Mouse (Mus musculus): Measurements from ENCODE around the gene Ccdc24.

The Ccdc24 gene

DNA sequence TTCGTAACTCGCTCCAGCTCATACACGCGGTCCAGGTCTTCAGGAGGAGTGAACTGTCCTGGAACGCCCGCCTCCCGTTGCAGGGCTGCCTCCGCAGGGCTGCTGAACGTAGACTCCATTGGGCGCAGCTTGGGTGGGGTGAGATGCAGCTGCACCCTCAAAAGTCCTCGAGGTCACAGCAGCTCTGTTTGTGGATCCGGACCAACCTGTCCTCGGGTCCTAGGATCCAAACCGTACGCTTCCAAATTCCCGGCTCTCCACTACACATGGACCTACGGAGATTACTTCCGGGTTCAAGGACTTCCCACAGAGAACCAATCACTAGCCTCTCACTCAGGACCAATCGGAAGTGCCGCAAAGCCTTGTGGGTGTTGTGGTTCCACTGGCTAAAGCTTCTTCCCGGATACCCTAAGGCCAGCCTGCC, 19.4 kb upstream of the Ccdc24 start, which contains the start of gene Dph2:
Dph2 (minus strand) TSS at position 295 of the 424 bp plus-strand sequence.
- DNase-seq (ENCODE audit: low spot score in 2 of 2): peak; percentile 87 to 90

DNA sequence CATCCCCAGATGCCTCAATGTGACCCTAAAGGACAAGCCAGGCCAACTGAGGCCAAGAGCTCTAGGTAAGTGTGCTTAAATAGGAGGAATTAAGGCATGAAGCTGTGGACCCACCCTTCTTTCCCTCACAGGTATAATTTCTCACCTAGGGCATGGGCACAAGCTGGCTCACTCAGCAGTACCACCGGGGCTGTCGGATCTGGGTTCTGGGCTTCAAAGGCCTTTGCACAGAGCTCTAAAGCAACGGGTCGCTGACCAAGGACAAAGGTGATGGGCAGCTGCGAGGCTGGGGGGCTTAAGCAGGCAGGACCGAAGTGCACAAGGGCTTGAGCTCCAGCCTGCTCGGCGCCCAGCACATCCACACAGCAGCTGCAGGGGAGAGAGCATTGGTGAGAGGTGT, 18.4 kb upstream of the Ccdc24 start:
- DNase-seq (ENCODE audit: low spot score in 2 of 2): no peak

DNA sequence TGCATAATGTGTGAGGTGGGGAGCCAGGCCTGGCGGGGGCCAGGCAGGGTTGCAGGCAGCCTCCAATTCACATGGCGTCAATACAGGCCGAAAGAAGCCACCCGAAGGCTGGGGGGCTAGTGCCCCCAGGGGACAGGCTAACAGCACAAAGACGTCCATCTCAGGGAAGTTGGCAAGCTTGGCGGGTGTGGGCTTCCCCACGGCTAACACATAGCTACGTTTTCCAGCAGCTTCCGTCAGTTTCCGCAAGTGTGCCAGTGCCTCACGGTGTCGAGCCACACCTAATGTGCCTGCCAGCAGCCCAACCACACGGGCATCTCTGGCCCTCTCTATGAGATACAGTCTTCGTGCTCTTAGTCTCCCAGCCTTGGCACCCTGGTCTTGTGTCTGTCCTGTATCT, 17.7 kb upstream of the Ccdc24 start:
- DNase-seq (ENCODE audit: low spot score in 2 of 2): no peak

DNA sequence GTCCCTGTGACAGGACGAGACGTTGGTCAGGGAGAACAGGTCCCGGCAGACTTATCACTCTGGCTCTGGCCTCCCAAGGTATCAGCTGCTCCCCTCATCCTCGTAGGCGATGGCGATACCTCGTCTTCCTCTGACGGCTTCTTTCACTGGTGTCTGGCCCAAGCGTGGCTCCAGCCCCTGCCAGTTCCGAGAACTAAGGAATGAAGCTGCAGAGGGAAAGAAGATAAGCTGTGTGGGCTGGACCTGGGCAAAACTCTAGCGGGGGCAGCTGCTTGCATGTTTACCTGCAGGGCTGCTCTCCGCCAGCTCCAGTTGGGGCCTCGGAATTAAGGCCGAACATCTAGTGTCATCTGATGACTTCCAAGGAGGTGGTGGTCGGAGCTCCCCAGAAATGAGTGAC, 17.1 kb upstream of the Ccdc24 start:
- no peak for DNase-seq (ENCODE audit: low spot score in 2 of 2)

DNA sequence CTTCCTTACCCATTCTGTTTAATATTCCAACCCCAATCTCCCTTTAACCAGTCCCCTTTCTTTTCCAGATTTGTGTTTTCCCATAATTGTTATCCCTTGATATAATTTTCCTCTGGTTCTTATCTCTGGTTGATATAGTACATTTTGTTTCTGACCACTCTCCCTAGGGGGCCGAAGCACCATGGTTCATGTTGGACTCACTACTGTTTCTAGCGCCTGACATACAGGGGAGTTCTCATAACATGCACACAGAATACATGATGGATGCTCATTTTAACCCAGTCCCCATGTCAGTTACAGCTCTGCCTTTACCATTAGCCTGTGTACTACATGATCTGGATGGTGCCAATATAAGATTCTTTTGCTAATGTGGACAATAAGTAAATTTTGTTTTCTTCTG, 15.6 kb upstream of the Ccdc24 start:
- no peak for DNase-seq (ENCODE audit: low spot score in 2 of 2)

DNA sequence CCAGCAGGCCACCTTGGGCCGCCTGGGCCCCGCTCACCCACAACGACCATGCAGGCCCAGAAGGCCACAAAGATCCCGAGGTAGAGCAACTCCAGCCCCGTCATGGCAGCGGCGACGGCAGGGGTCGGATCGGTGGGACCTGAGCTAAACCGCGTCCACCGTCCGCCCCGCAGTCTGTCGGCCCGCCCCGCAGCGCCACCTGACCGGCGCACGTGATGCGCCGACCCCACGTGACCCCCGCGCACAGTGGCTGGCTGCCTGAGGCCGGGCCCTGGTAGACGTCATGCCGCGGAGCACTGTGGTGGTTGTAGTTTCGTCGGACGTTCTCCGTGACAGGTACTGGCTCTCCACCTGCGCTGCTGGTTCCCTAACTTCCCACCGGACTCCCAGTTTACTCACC, 14.8 kb upstream of the Ccdc24 start, which contains the start of gene Atp6v0b:
Atp6v0b (minus strand) TSS at position 201 of the 400 bp plus-strand sequence.
- DNase-seq (ENCODE audit: low spot score in 2 of 2): peak; percentile 93

DNA sequence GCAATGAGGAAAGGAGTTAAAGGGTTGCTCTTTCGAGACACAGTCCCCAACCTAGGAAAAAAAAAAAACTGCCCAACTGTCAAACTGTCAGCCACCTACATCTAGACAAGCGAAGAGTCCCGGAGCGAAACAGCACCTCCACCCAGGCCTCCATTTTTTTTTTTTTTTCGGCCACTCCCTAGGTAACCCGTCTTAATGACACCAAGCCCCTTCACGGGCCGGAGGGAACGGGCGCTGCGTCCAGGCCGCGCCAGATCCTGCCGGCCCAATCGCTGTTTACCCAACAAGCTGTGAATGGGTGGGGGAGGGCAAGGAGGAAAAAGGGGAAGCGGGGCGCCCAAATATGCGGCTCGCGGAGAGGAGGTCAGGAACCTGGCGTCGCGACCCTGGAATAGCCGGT, 14.3 kb upstream of the Ccdc24 start:
- no peak for DNase-seq (ENCODE audit: low spot score in 2 of 2)

DNA sequence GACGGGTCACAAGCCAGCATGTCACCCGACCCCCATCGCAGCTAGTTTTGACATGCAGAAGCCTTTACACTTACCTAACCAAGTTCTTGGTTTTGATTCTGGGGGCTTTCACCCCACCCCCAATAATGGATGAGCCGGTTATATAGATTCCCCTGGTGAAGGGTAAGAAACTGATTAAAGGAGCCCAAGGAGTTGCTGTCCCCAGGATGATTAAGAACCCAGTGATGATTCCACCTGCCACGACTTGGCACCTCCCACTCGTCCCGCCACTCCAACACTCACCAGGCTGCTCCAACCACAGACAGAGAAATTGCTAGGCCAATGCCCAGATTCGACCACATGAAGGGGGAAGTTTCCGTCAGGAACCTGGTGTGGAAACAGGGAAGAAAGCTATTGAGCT, 13.6 kb upstream of the Ccdc24 start:
- DNase-seq (ENCODE audit: low spot score in 2 of 2): no peak

DNA sequence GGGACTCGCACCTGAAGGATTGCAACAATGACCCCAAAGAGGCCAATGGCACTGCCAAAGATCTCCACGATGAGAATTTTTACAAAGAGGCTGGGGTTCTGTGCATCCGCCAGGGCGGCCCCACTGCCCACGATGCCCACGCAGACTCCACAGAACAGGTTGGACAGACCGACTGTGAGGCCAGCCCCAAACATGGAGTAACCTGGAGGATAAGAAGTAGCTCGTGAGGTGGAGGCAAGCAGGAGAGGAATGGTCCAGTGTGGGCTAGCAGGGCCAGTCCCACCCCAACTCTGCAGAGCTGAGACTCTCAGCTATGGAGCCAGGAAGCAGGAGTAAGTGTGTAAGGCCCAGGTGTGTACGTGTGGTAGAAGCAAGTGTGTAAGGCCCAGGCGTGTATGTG, 12.7 kb upstream of the Ccdc24 start:
- DNase-seq (ENCODE audit: low spot score in 2 of 2): no peak

DNA sequence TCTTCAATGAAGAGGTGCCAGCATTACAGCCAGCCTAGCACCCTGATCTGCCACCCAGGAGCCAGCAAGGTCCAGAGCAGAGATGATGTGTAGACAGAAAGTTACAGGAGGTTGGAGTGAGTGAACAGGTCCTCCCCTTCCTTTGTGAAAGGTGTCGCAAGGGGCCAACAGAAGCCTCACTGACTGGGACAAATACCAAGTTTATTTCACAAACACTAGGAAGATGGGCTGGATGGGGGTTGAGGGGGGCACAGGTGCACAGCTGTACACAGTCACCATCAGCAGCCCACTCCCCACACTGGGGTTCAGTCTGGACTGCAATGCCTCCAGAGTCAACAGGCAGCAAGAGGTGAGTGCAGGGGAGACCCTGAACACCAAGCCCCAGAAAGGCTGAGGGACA, 11.8 kb upstream of the Ccdc24 start:
- DNase-seq (ENCODE audit: low spot score in 2 of 2): no peak

DNA sequence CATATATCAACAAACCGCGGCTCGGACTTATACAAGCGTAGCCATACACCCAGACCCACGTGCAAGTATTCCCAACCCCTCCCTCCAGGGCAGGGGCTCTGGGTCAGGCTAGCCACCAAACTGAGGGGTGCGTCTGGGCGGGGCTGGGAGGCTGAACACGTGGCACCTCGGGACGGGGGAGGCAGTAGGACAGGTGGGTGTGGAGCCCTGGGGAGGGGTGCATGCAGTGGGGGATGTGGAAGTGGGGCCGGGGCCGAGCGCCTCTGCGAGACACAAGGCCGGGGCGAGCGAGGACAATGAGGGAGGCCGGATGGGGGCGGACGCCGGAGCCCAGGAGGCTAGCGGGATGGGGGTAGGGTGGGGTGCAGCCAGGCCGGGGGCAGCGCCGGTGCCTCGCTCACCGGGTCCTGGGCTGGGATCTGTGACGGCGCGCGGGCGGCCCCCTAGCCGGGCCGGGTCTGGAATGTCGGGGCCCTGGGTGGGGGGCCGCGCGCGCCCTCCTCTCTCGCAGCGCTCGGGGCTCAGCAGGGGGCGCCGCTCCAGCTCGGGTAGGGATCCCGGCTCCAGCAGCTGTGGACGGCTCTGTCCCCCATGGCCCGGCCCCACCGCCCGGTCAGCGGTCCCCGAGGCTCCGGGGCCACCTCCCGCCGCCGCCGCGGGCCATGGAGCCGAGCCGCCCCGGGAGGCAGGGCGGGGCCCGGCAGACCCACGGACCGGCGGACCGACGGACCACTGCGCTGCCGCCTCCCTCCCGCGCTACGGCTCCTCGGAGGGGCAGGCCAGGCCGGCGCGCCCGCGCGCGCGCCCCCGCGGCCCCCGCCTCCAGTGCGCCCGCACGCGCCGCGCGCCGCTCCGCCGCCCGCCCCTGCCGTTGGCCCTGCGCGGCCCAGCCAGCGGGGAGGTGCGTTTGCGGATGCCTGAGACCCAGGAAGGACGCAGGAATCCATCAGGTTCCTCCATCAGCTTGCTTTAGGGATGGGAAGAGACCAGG, 10.6 kb upstream of the Ccdc24 start, which contains the start of gene B4galt2:
B4galt2 (minus strand) TSS at position 787 of the 991 bp plus-strand sequence.
- peak; percentile 43 to 66 for DNase-seq (ENCODE audit: low spot score in 2 of 2)

DNA sequence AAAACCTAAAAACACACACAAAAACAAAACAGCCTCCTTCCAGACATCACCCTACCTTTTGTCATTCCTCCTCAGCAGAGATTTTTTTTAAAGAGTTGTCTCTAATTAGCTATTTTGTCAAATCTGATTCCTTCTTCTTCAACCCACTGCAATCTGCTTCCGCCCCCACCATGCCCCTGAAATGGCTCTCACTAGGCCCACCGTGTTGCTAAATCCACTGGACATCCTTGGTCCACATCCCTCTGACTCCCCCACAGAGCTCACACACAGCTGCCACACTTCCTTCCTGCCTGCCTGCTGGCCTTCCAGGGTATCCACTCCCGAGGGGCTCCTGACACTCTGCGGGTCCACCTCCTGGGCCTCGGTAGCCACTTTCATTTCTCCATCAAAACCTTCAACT, 6.3 kb upstream of the Ccdc24 start:
- DNase-seq (ENCODE audit: low spot score in 2 of 2): no peak

DNA sequence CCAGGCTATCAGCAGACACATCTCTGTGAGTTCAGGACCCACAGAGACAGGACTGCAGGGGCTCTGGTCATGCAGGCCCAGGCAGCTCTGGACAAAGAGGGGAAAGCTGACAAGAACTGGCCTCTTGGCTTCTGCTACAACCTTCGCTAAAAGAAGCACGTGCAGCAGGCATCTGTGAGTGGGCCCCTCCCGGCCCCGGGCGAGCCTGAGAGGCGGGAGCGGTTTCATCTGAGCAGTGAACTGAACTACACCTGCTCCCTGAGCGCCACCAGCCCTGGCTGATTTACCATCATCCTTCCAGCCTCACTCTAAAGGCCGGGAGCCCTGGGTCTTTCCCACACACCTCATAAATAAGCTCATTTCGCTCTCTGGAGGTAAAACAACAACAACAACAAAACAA, 5.9 kb upstream of the Ccdc24 start:
- no peak for DNase-seq (ENCODE audit: low spot score in 2 of 2)

DNA sequence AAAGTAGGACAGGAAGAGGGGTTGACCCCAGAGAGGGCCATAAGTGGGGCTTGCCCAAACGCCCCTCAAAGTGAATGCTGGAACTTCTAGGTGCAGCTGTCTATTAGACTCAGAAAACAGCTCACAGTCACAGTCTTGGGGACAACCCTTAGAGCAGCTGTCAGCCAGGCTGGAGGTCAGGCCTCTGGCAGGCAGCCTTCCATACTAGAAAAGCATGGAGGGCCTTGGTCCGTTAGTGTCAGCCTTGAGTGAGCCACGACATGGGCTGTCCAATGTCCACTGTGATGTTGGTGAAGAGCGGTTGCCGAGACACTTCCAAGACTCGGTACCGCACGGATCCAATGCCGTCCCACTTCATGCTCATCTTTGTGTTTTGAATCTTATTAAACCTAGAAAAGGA, 1.3 kb upstream of the Ccdc24 start:
- DNase-seq (ENCODE audit: low spot score in 2 of 2): no peak

DNA sequence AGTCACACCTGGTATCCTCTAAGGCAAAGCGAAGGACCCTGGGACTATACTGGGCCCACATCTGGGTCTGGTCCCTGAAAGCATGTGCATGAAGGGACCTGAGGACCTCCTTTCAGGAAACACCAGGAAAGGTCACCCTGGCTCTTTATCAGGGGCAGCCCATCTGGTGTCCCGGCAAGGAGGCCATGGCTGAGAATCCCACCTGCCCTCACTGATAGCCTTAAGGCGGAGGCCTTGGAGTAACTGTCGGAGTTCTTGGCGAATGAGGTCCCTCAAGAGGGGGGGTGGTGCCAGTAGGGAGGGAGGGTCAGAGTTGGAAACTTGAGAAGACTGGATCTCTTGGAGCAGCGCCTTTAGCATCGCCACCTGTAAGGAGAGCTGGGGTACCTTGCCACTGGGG, 570 bp downstream of the Ccdc24 start:
- no peak for DNase-seq (ENCODE audit: low spot score in 2 of 2)

DNA sequence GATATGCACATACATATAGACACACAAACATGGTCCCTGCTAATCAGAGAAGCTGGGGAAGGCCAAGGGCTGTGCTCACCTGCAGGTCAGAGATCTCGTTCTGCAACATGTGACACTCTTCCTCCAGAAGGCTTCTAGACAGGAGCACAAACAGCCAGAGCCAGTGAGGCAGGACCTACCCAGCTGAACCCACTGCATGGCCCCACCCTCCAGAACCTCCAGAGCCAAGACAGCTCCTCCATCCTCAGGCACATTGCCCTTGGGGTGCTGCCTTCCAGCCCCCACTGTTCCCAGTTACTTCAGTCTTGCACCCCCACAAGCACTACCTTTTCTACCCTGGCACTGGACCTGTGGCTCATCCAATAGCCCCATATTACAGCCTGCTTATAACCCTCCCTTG, 1.9 kb downstream of the Ccdc24 start:
- no peak for DNase-seq (ENCODE audit: low spot score in 2 of 2)

DNA sequence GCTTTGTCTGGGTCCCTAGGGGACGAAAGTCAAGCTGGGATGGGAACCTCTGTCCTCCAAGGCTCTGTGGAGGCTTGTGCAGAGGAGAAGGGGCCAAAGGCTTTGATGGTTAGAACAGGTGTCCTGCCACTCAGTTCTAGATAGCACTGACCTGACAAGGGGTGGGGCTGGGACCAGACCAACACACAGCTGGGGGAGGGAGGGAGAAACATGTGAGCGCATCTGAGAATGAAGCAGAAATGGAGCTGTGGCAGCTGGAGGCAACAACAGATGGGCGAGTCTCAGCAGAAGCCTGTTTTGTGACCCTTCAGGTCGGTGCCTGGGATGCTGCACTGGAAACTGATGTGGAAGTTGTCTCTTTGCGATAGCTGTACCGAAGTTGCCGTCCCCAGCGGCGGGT, 3.0 kb downstream of the Ccdc24 start:
- DNase-seq (ENCODE audit: low spot score in 2 of 2): no peak

DNA sequence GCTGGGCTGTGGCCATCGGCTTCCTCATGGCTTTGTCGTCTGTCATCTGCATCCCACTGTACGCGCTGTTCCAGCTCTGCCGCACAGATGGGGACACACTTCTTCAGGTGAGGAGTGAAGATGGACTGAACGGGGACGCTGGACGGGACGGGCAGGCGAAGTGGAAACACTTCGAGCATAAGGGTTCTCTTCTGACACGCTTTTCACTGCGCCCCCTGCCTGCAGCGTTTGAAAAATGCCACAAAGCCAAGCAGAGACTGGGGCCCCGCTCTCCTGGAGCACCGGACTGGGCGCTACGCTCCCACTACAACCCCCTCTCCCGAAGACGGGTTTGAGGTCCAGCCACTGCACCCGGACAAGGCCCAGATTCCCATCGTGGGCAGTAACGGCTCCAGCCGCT, 4.5 kb downstream of the Ccdc24 start:
- peak in 1 of 2 experiments; percentile 44 for DNase-seq (ENCODE audit: low spot score in 2 of 2)

DNA sequence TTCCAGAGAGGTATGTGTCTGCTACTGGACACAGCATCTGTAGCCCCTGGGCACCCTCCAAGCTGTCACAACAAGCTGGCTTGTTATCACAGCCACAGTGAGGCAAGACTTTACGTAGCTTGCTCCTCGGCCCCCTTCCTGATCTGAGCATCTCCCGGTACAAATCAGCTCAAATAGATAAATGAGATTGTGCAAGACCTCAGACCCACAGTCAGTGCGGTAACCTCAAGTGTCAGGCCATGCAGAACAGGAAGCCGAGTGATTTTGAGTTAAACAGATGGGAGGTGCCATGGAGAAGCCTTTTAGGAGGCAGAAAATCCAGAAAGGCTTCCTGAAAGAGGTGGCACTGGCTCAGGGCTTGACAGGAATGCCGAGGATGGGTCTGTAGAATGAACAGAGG, 5.4 kb downstream of the Ccdc24 start:
- DNase-seq (ENCODE audit: low spot score in 2 of 2): no peak

DNA sequence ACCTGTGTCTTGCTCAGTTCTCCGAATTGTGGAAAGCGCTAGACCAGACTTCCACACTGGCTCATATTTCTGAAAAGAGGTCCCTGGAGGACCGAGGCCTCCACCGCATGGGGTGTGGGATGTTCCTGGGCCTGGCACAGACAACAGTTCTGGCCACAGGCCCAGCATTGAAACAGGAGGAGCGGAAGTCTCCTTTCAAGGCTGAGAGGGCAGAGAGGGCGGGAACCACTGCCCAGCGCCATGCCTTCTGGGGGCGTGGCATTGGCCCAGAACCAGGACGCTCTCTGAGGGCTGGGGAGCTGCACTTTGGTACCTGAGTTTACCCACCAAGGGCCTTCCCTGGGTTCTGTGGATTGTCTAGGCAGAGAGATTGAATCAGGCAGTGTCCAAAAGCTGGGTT, 6.3 kb downstream of the Ccdc24 start:
- peak; percentile 57 to 68 for DNase-seq (ENCODE audit: low spot score in 2 of 2)

DNA sequence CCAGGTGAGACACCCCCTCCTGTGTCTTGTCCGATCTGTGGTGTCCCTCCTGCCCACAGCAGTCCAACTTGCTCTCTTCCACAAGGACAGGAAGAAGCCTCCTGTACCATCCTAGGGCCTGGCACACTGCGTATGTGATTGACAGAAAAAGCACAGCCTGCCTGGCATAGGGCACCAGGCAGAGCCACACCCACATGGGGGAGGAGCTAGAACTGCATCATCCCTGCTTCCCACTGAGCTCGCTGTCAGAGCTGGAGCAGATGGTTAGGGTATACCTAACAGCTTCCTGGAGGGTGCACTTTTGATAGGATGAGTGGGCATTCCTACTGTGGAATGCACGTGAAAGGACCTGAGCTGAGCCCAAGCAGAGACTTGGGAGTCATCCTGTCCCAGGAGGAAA, 9.5 kb downstream of the Ccdc24 start:
- no peak for DNase-seq (ENCODE audit: low spot score in 2 of 2)

DNA sequence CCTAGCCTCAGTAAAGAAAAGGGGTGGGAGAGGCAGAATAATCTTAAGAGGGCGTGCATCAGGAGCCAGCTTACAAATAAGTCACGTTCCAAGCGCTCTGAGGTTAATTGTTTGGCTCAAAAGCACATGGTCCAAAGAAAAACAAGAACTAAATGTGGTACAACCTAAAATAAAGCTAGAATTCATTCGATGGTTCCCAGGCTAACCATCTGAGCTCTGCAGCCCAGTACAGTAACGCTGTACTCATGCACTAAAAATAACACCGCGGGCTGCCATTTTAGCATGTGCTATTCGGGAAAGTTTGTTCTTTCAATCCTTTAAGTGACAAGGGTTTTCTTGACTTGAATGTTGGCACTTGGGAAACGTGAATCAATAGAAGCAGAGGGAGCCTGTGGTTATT, 11.8 kb downstream of the Ccdc24 start:
- DNase-seq (ENCODE audit: low spot score in 2 of 2): no peak

DNA sequence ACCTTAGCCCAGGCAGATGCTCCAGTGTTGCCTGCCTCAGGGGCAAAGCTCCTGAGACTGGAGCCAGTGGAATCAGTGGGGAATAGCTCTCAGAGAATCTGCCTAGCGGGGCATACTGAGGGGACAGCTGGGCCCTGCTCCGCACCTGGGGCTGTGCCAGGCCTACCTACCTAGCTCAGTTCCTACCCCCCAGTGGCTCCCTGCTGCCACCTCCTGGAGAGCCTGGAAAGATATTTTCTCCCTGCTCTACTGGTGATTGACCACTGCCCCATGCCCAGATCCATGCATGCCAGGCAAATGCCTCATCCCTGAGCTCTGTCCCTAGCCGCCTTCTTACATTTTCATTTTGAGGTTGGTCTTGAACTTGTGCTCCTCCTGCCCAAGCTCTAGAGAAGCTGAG, 13.6 kb downstream of the Ccdc24 start:
- DNase-seq (ENCODE audit: low spot score in 2 of 2): no peak
